Mouse (Mus musculus) monocyte, adult 2 months (primary cell): ENCODE data around the gene Olfr558.

Experiments
- DNase-seq, 2 experiments: peaks; one replicate each; pipeline ENCODE4 v3.0.0; 2022; ENCODE audit warnings: low spot score in 2 of 2, low read depth in 1 of 2

Olfr558 gene

DNA sequence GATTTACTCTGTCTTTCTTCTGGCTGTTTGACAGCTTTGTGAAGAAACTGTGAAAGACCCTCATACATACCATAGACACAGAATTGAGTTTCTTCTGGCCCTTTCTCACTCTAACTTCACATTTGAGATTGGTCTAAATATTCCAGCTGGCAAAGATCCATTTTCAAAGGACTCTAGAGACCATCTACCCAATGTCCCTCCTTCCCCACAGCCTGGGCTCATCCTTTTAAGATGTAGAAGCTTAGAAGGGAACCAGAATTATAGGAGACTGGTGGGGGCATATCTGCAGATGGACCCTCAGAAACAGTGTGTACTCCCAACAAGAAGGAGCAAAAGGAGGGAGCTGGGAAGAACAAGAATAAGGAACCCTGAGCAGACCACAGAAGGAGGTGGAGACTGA is at the start of gene Olfr558:
Olfr558 (plus strand) TSS at position 301 of the 400 bp plus-strand sequence.
- no peak for DNase-seq

DNA sequence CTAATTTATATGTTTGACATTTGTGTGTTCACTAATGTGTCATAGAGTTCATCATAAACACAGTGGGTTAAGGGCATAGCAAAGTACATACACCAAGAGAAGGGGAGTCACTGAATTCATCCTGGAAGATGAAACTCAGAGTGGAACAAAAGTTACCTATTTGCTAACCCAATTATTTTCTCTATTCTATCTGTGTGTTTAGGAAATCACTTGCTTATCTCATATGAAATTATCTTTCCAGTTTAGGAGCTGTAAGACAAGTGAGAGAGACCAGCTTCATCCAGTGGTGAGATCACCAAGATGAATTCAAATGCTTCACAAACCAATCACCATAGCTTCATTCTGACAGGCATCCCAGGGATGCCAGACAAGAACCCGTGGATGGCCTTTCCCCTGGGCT is 43.5 kb upstream of the Olfr558 start, which contains the start of gene Olfr555:
Olfr555 (plus strand) TSS at position 301 of the 400 bp plus-strand sequence.
- DNase-seq = no peak

DNA sequence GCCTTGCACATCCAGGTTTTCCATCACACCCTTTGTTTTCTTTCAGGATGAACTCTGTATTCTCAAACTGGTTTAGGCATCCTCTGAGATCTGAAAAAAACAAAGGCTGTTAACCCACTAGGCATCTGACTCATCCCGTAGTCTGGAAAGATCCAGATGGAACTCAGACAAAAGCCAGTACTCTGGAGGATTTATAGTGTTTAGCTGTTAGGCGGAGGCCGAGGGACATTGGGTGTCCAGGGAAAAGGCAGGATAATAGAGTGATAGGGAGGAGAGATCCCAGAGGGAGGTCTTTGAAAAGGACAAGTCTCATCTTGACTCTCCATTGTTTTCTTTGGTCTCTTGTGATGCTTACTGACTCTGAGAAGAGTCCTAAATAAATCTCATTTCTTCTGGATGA is 37.4 kb upstream of the Olfr558 start, which contains the start of gene Olfr556:
Olfr556 (plus strand) TSS at position 301 of the 400 bp plus-strand sequence.
- no peak for DNase-seq

DNA sequence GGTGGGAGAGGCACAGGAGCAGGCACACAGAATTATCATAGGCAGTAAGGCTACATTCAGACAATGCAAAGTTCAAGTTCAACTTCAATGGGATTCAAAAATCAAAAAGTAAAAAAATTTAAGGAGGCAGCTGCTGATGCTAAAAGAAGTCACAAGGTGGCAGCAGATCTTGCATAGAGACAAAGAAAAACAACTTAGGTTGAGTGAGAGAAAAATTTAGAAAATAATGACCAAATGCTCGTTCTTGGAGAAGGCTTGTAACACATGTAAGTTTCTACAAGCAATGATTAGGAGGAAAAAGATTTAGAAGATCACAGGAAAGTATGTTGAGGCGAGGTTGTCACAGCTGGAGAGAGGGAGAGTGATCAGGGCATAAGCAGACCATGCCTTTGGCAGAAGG is 36.6 kb upstream of the Olfr558 start:
- no peak for DNase-seq

DNA sequence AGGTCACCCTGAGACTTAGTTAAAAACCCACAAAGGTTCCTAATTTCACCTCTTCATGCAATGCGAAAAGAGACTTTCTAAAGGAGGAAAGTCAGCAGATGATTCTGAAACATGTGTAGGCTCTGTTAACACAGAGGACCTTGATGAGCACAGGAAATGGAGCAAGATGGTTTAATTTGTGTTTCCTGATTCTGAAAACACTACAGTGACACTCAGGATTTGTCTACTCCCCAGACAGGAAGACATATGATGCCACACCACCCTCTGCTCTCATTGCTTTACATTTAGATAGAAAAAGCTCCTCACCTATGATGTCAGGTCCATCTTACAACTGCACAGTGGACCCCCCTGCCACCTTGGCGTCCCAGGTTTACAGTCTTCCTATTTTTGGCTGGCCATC is 25.8 kb upstream of the Olfr558 start:
- no peak for DNase-seq

DNA sequence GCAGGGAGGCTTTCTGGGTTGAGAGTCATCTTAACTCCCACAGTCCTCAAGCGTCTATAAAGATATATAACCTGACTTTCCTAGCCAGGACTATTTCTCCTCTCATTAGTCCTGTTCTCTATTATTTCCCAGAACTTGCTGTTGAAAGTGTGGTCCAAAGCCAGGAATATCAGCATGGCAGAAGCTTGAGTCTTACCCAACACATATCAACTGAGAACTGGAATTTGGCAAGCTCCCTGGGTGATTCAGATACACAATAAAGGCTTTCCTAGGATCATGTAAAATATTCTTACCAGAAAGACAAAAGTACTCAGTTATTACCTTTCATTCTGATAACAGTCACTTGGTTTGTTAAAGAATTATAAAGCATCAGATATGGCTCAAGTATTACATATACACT is 20.1 kb upstream of the Olfr558 start:
- no peak for DNase-seq

DNA sequence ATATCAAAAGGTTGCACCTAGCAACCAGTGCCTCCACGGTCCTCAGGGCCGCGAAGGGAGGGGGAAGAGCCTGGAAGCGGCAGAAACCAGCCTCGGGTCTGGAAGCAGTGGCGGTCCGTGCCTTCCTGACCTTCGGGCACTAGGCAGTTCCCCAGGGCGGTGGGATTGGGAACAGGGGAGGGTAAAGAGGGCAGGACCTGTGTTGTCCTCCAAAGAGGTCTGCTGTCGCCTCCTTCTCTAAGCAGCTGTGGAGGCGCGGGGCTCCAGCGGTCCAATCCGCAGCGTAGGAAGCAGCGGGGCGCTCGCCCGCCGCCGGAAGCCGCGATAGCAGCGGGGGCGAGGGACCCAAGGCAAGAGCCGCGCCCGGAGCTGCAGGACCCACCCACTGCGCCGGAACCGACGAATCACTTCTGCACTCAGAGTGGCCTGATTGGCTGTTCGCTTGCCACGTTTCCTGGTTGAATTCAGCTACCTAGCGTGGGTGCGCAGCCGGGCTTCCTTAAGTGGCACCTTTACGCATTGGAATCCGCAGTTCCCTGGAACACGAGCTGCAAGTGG is 15.0 kb upstream of the Olfr558 start, which contains the start of gene Trim68:
Trim68 (minus strand) TSS at position 384 of the 558 bp plus-strand sequence.
- peak; percentile 17 to 44 for DNase-seq

DNA sequence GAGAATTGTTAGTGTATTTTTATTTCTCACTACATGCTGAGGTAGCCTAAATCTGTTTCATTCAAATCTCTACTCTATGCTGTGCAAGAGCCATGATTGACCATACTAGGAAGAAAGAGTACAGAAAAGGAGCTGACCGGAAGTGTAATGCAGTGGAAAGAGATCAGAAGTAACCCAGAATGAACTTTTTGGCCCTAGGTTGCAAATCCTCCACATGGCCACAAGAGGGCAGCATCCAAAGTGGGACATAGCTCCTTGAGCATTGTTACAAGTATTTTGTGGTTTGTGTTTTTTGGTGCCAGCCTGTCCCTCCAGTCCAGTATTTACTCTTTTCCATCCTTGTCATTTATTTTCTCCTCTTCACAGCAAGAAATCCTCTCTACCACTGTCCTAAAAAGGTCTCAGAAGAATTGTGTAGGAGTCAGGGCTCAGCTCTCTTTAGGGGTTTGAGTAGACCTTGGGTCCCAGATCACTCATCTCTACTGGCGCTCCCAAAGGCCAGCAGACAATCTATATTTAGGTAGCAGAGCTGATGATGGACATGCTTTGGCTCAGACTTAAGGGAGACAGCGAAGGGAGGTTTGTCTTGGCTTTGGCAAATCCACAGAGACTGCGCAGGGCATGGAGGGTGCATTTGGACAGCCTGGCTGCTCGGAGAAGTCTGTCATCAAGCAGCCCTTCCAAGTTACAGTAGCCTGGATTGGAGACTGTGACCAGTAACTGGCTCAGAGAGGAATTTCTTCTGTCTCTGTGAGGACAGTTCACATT is 6.5 kb upstream of the Olfr558 start, which contains the start of gene Olfr557:
Olfr557 (plus strand) TSS at position 553 of the 768 bp plus-strand sequence.
- DNase-seq = no peak

DNA sequence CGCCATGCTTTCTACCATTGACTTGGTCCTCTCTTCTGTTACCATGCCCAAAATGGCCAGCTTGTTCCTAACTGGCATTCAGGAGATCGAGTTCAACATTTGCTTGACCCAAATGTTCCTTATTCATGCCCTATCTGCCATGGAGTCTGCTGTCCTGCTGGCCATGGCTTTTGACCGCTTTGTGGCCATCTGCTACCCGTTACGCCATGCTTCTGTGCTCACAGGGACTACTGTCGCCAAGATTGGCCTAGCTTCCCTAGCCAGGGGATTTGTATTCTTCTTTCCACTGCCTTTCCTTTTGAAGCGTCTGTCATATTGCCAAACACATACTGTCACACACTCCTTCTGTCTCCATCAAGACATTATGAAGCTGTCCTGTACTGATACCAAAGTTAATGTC is 3.6 kb upstream of the Olfr558 start:
- DNase-seq = no peak

DNA sequence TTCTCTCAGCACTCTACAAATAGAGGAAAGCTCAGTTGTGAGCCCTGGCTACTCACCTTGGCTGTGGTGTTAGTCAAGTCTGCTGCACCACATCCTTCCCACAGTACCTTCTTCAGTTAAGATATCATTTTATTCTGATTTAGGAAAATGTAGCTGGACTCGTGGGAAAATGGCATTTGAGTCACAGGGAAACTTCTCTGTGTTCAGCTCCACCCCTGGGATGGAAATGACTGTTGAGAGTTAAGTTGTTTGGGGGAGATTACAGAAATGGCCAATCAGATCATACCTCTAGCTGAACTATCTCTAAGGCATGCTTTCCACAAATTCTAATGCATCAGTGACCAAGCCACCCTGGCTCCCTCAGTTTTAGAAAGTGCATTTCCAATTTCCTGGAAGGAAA is 17.0 kb downstream of the Olfr558 start, which contains the start of gene Olfr33:
Olfr33 (minus strand) TSS at position 101 of the 400 bp plus-strand sequence.
- DNase-seq = no peak

DNA sequence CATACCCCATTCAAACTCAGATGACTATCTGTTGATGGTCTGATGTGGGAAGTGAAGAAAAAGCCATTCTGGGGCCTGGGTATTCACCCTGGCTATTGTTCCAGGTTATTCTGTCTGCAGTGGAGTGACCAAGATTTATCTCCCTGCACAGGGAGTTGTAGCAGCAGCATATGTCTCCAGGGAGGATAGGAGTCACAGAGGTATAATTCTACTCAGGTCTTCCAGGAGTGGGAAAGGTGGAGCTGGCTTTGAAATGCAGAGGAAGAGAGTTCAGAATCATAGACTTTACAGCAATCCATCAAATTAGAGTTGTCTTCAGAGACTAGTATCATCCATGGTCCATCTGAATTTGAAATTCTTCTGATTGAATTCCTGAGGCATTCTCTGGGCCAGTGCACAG is 25.4 kb downstream of the Olfr558 start, which contains the start of gene Olfr559:
Olfr559 (minus strand) TSS at position 101 of the 400 bp plus-strand sequence.
- no peak for DNase-seq

DNA sequence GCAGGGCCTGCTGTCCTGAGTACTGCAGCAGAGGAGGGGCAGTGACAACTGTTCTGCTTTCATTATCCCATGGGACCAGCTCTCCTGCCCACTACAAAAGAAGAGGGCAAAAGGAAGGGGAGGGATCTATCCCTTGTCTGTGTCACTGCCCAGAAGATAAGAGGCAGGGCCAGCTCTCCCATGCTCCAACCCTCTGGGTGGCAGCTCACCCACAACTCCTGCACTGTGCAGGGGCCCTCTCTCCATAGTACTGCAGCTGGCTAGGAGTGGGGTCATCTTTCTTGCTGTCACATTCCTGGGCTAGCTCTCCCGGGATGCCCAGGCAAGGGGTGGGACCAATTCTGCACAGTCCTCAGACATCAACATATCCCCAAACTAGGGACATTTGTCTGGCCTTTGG is 31.8 kb downstream of the Olfr558 start:
- DNase-seq = no peak

DNA sequence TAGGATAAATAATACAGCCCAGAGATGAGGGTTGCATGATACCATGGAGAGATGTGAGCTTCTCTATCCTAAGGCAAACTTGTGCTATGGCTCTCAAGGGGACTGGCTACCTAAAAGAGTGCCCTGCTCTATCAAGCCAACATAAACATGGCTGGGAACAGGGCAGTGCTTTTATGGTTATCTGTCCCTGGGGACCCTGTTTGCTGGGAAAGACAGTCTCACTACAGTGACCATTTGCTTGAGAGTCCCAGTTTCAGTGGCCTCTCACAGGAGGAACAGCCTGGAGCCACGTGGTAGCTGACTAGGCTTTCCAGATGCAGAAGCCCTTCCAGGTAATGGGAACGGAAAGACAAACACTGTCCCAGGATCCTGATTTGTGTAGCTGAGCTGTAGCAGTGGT is 35.7 kb downstream of the Olfr558 start:
- DNase-seq = no peak

DNA sequence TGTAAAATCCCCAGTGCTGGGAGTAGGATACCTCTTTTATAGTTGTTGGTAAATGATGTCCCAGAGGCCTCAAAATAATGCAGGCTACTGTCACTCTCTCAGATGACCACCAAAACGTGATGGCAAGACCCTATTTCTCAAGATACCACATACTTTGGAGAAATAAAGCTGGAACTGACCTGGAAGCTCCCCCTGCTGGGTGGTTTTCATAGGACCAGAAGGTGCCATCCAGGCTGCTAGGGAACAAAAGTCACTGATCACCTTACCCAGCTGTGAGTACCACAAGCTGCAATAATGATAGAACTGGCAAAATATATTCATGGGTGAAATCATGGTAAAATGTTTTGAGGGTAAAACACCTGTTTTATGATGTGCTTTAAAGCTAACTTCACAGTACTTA is 50.1 kb downstream of the Olfr558 start:
- no peak for DNase-seq

DNA sequence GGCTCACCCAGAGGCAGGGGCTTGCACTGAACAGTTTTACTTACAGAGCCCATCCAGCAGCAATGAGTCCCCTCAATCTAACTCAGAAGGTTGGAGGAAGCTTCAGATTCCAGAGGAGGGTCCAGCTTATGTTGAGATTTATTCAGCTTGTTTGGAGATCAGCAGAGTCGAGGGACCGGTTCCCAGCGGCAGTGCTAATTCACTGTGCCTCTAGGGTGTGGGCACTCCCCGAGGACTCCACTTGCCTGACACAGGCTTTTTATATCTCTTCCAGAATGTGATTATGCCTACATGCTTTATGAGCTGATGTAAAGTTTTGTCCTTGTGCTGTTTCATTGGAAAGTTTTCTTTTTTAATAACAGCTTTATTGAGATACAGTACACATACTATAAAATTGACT is 57.3 kb downstream of the Olfr558 start, which contains the start of the genes Olfr560 and Olfr78:
Olfr560 (minus strand) TSS at position 101 of the 400 bp plus-strand sequence.
Olfr78 (minus strand) TSS at position 206 of the 400 bp plus-strand sequence.
- no peak for DNase-seq
